Mouse (Mus musculus) right cerebral cortex, postnatal 25 days (tissue): ENCODE data around the gene Ctps2.

ENCODE experiments used
- DNase-seq: peaks from one replicate; pipeline ENCODE4 v3.0.0; 2022

Ctps2 gene

DNA sequence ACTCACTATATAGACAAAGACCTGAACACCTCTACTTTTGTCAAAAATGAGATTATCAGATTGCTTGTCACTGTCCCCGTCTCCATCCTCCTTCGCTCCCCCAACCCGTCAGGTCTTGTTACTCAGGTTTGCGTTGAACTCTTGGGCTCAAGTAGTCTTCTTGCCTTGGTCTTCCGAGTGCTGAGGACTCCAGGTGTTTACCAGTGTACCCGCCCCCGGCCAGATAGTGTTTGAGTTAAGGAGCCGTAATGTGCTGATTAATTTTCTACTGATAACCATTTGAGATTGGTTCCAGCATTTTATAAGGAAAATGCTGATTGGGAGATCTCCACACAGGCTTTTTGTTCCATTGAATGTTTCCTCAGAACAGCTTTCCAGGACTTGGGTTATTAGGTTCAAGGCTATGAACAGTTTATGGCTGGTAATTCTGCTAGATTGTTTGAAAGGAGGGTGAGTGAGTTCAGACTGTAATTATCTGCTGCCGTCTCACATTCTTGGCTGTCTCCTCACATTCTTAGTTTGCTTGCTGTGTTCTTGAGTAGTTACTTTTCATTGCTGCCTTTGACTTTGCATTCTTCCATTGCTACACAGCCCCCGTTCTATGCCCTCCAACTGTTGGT lies 85.9 kb downstream of the Ctps2 start:
- DNase-seq, result no peak

DNA sequence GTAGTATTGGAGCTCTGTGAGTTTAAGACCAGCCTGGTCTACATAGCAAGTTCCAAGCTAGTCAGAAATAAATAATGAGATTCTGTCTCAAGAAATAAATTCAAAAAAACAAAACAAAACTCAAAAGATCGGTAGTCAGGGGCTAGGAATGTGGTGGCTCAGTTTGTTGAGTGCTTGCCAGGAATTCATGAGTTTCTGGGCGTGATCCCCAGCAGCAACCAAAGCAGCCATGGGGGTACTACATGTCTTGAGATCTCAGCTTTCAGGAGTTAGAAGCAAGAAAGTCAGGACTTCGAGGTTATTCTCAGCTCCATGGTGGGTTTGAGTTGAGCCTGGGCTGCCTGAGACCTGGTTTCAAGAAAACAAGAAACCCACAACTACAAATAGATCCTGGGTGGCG lies 90.4 kb downstream of the Ctps2 start:
- DNase-seq, result no peak

DNA sequence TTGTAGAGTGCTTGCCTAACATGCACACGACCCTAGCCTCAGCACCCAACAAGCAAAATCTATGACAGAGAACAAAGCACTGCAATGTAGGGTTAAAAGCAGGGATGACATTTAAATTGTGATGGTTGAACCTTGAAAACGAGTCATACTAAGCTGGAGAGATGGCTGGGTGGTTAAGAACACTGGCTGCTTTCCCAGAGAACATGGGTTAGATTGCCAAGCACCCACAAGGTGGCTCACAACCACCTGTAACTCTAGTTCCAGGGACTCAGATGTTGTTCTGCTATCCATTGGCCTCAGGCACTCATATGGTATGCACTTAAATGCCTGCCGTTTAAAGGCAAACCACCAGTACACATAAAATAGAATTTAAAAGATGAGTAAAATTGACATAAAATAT lies 91.1 kb downstream of the Ctps2 start:
- no peak for DNase-seq

DNA sequence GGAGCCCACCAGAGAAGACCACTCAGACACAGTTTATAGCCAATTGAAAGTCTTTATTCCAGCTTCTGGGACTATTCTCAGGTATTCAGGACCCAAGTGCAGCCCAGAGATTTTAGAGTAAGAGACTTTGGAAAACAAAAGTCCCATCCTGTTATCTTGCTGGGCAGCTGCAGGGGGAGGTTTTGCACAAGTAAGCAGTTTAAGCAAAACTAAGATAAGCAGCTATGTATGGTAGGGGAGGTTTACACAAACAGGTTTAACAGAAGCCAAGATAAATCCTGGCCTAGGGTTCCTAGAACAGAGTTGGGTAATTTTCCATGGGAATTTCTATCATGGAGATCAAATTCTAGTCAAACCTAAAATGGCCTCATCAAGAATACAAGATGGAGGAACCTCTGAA lies 126.8 kb downstream of the Ctps2 start:
- DNase-seq, result no peak

DNA sequence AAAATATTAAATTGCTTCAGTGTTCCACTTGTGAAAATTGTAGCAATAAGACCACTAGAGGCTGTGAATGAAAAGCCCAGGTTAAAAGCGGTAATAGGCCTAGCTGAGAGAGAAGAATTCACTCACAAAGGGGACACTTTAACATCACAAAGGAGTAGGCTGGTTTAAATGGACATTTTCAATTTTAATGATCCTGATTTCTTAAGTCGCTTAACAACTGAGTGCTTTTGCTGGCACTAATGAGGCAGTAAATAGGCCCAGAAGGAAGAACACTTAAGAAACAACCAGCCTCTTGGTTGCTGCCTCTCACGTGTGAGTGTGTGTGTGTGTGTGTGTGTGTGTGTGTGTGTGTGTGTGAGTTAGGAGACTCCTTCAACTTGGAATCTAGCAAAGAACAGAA lies 137.7 kb downstream of the Ctps2 start:
- no peak for DNase-seq

DNA sequence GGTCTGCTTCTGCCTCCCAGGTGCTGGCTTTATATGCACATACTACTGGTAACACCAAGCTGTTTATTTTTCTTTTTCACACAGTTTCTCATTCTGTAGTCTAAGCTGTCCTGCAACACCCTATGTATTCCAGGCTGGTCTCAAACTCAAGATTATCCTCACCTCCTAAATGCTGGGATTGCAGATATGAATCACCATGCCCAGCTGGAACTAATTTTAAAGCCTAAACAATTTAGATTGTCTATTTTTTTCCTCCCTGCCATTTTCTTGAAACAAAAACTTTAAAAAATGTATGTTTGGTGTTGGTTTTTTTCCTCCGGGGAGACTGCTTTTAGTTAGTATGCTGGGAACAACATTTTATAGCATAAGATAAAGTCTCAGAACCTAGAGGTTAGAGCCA lies 141.7 kb downstream of the Ctps2 start:
- DNase-seq, result no peak

DNA sequence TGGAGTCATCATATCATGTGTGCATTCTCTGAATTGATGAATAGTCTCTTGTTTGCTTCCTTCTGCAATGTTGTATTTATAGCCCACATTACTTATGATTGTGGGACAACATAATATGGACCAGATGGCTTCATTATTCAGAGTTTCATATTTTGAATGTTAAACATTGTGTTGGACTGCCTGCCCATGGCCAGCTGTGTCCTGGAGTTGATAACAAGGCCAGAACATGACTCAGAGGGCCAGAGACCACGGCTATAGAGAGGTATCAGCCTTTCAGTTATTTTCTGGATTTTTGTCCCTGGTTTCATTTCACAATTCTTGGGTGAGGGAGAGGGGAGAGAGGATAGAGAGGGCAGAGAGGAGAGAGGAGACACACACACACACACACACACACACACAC lies 162.9 kb downstream of the Ctps2 start:
- no peak for DNase-seq
